Mouse (Mus musculus) cerebellum, adult 9-10 months (tissue): ENCODE measurements at regions not wholly inside any gene's neighbourhood (a gene's known extent, or its start where the extent isn't known, plus 50 kb on each side); places are given as distances from the start of the nearest gene placed in this dataset.

Experiments used
- DNase-seq: peaks from one replicate; pipeline ENCODE4 v3.0.0; 2022

DNA sequence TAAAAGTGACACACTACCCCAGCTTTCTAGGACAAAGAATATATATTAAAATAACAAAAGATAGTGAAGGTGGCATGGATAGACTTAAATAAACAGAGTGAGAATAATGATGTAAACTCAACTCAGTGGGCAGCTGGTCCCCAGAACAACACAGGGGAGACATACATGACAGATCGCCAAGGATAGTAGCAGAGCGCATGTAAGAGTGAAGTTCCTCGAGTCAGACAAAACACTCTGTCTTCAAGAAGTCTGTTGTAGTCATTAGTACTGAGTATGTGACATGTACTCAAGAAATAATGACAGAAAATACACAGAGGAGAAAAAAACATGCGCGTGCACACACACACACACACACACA, 74.8 kb upstream of the Stxbp5l start:
- DNase-seq = no peak

DNA sequence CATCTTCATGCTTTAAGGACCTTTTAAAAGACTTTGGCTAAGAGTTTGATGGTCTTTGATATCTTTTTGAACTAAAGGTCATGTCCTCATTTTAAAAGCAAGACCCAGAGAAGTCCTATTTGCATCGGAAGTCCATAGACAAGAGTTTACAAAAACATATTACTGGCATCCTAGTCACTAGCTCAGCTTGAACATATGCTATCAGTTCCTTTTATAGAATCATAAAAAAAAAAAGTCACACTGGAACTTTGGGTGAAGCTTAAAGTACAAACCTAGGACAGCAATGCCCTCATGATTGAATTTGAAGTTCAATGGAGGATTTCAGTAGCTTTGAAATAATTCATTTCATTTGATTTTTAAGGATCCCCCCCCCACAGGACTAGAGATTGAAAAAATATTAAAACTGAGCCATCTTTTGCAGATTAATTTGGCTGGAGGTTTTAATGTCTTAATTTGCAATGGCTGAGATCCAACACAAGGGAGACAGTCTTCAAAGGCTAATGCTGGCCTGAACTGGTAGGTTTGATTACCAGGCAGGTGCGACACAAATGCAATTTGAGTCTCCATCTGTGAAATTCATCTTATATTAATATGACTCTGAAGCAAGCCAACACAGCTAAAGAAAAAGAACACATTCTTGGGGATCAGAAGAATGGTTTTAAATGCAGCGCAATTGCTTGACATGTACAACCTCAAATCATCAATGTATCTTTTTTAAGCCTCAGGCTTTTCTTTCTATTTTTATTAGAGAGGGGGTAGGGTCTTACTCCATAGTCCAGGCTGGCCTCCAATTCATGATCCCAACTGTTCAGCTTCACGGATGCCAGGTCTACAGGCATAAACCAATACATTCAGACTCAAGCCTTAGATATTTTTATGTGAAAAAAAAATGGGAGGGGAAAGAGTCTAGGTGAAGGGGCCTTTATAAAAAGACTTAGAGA, 74.1 kb upstream of the Stxbp5l start:
- peak; percentile 91 for DNase-seq

DNA sequence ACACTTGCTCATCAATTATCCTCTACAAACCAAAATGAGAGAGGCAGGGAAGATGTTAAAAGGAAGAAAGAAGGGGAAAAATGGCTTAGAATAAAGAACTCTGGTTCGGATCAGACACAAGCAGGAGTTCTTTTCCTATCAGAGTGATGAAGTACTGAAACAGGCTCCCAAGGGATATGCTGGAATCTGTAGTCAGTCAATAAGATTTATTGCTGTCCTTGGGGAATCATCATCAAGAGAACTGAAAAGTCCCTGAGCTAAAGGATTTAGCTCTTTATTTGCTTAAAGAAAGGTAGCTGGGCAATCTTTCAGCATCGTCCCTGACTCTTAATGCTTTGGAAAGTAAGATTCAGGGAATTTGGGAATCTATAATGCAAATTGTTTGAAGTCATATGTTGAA, 71.2 kb upstream of the Stxbp5l start:
- no peak for DNase-seq

DNA sequence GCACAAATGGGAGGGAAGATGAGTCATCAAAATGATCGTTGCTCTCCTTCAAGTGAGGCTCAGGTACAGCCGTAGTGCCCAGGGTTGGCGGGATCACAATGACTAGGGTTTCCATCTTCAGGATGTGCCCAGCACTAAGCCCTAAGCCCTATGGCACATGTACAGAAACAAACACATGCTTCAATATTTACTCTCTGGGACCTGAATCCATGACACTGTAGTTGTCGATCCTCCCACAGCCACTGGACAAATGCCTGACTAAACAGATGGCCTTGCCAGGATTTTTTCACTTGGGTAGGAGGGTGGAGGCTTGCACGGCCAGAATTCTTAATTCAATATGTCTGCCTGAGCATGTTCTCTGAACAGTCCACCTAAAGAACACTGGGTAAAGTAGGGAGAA, 65.1 kb upstream of the Stxbp5l start:
- peak; percentile 85 for DNase-seq

GRCm38 (mm10) chr16:37445756-37446155, 61.0 kb upstream of the Stxbp5l start:
- DNase-seq = no peak

- DNase-seq = peak; percentile 100
These were observed 58.2 kb upstream of the Stxbp5l start for GRCm38 (mm10) chr16:37442936-37443335.

GRCm38 (mm10) chr16:37442481-37442880, 57.7 kb upstream of the Stxbp5l start:
- peak; percentile 97 for DNase-seq

- DNase-seq = peak; percentile 62
These were observed 55.9 kb upstream of the Stxbp5l start for GRCm38 (mm10) chr16:37440628-37441164.
